Mouse (Mus musculus): ENCODE data around the gene 2410004B18Rik.

GRCm38 (mm10) chr3:145992796-145993195, 55.0 kb downstream of the 2410004B18Rik start:
- no peak for TF ChIP-seq CTCF (IDR thresholded peaks at IDR 0.05; ENCODE audit: insufficient read depth, low read depth, low read length)
- no peak for TF ChIP-seq POLR2A (IDR thresholded peaks at IDR 0.05; ENCODE audit: insufficient read depth, low read depth, low read length)
